Mouse (Mus musculus) cerebellum, adult 9-11 months (tissue): ENCODE results near the gene Kcna6.
A peak's percentile ranks its signal among the peaks of the same experiment; 100 is the strongest.

Experiments used
- DNase-seq: peaks from one replicate; pipeline ENCODE4 v3.0.0; 2022

The Kcna6 gene

GRCm38 (mm10) chr6:126740211-126741142 lies at the start of gene Kcna6:
Gene Kcna6, minus strand, starts transcription at chr6:126740674.
- DNase-seq = no peak

GRCm38 (mm10) chr6:126788863-126789262 lies 48.4 kb upstream of the Kcna6 start:
- no peak for DNase-seq

DNA sequence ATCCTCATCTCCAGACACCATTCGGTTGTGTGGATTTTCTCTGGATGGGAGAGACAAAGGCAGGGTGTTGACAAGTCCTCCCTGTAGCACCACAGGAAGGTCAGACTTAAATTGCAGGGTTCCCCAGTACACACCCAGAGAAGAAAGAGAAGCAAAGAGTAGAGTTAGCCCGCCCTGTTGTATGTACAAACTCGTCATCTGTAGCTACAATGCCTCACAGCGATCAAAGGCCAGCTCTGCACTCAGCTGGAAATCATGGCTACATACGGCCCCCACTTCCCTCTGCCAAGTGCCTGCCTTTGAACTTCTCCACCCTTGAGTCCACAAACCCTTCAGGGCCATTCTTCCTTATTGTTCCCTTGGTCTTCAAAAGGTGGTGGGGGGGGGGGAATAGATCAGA lies 43.7 kb upstream of the Kcna6 start:
- DNase-seq = no peak

- DNase-seq = no peak
These were observed 43.2 kb upstream of the Kcna6 start for GRCm38 (mm10) chr6:126783651-126784066.

- DNase-seq = no peak
These were observed 42.6 kb upstream of the Kcna6 start for GRCm38 (mm10) chr6:126783056-126783455.

- no peak for DNase-seq
These were observed 37.4 kb upstream of the Kcna6 start for GRCm38 (mm10) chr6:126777889-126778288.

- no peak for DNase-seq
These were observed 33.4 kb upstream of the Kcna6 start for GRCm38 (mm10) chr6:126773873-126774272.

GRCm38 (mm10) chr6:126772326-126772725 lies 31.9 kb upstream of the Kcna6 start:
- DNase-seq = peak; percentile 39

DNA sequence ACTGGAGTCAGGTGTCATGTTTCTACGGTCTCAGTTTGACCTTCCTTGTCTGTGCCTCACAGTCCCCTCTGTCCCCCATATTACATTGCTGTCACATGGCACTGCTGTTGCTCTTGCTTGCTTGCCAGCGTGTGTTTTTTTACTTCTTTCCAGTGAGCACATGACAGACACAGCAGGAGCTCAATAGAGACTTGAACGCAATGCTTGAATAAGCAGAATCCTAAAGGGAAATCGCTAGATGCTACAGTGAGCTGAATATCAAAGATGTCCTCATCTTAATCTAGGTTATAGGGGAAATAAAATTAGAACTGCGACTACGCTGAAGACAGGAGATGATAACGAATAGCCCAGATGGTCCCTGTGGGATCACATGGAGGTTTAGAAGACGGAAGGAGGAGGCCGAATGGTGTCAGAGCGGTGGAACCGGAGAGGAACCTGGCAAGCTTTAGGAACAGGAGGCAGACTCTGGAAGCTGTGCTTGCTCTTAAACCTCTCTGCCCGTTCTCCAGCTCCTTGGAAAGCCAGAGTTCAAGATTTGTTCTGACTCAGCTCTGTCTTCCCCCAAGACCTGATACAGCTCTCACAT lies 29.8 kb upstream of the Kcna6 start:
- no peak for DNase-seq

DNA sequence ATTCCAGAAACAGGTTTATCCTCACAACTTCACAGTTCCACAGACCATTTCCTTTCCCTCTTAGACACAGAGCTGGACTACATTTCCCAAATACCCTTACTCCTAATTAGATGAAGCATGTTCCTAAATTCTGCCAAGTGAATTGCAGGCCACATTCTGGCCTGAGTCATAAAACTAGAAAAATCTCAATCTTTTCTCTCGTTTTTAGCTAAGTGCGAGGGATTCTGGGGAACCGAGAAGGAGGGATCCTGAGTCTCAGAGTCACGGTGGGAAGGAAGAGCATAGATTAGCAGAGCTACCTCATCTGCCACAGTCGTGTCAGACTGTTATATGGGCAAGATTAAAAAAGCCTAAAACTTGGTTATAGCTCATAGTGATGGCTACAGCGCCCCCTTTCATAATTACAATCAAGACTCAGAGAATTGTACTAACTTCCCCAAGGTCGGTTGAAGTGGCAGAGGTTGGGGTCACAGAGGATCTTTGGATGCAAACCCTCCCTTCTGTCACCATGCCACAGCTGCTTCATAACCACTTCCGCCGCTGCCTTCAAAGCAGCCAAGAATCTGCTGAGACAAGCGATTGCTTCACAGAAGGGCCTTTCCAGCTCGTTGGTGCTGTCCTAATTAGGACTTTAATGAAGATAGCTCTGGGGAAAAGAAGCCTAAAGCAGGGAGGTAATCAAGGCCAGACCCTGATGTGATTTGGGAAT lies 28.6 kb upstream of the Kcna6 start:
- no peak for DNase-seq

- DNase-seq = no peak
These were observed 27.4 kb upstream of the Kcna6 start for GRCm38 (mm10) chr6:126767610-126768532.

DNA sequence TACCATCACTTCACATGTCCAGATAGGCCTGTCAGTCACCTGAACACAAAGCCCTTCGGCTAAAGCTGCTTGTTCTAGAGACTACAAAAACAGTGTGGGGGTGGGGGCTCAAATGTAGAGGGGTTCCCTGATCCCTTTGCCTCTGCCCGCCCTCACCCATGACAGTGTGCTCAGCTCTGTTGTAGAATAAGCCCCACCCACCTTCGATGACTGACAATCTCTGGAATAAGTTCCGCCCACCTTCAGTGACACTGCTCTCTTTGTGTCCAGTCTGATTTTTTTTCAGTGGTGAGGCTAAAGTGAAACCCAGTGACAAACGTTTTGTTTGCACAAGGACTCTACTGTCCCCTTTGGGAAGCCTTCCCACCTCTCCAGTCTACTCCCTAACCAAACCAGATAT lies 26.1 kb upstream of the Kcna6 start:
- DNase-seq = peak; percentile 31

DNA sequence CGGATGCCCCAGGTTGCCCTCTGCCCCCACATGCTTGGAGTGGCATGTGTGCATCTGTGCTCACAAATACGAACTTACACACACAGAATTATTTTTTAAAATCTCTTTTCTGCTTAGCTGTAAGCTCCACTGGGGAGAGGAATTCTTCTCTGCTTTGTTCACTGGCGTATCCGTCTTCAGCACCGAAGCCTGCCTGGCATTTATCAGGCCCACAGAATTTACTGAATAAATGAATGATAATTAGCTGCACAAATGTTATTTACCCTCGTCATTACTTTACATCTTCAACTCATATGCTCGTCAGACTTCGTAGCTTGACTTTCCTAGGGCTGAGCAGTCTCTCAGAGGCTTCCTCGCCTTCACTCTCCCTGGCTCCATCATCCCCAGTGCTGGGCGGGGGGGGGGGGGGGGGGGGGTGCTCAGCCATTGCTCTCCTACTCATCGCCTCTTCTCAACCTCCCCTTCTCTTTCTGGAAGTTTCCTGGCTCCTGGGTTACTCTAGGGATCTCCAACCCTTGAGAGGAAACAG lies 24.2 kb upstream of the Kcna6 start:
- DNase-seq = no peak

GRCm38 (mm10) chr6:126761362-126761761 lies 20.9 kb upstream of the Kcna6 start:
- DNase-seq = no peak

DNA sequence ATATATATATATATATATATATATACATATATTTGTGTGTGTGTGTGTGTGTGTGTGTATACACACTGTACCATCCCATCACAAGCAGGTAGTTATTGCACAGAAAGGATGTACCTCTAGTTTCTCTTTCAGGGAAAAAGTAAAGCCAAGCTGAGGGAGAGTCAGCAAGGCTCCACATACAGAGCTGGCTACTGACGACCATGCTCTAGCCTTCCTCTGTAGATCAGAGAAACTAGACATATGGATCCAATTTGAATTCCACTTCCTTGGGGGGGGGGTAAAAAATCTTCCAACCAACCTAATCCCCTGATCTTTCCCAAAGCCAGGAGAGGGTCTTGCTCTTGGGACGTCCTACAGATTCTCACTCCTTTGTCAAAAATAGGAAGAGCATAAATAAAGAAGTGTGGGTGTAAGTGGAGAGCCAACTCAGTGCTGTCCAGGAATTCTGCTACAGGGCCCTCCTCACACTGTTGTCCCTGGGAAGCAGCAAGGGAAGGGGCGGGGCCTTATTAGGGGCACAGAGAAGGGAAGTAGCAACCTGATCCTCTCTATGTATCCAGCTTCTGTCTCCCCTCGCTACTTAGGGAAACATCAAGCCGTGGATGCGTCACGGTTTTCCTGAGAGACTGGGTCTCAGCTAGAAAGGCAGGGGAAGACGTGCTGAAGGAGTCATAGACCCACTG lies 15.4 kb upstream of the Kcna6 start:
- DNase-seq = no peak

- no peak for DNase-seq
These were observed 12.0 kb upstream of the Kcna6 start for GRCm38 (mm10) chr6:126752520-126752919.

GRCm38 (mm10) chr6:126745888-126746287 lies 5.4 kb upstream of the Kcna6 start:
- DNase-seq = no peak

DNA sequence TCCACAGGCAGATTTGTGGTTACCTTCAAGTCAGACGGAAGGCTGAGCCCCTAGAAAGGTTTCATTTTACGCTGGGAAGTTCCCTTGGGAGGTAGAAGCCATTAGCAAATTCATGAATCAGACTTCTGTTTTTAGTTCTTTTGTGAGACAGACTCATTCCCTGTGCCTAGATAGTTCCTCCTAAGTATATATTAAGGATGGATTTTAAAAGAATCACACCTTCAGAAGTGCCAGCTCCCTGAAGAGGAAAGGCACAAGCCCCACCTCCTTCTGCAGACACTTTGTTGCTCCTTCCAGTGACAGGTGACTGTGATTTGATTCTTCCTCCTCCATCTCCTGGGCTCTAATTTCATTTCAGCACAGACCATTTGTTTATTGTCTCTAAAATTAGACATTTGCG lies 2.1 kb upstream of the Kcna6 start:
- no peak for DNase-seq

GRCm38 (mm10) chr6:126739326-126740210 lies 906 bp downstream of the Kcna6 start:
- no peak for DNase-seq

GRCm38 (mm10) chr6:126736996-126737395 lies 3.5 kb downstream of the Kcna6 start:
- DNase-seq = no peak

GRCm38 (mm10) chr6:126735806-126736205 lies 4.7 kb downstream of the Kcna6 start:
- DNase-seq = no peak
